Mouse (Mus musculus): ENCODE data around the gene Mcts2.

- no peak for TF ChIP-seq POLR2A (IDR thresholded peaks at IDR 0.05; ENCODE audit: insufficient read length, low read depth)
- no peak for TF ChIP-seq USF1 (IDR thresholded peaks at IDR 0.05; ENCODE audit: low read depth)
- TF ChIP-seq MYOG (IDR thresholded peaks at IDR 0.05; ENCODE audit: control insufficient read depth in 1 of 3, insufficient read depth in 1 of 3, insufficient read length in 2 of 3, low read depth in 2 of 3), result no peak
These were observed 15.7 kb upstream of the Mcts2 start for GRCm38 (mm10) chr2:152670983-152671641.

Data from myocyte (in vitro differentiated cells).